Mouse (Mus musculus) olfactory bulb, adult 2 months (tissue): ENCODE data around the gene Gm13691.

Source experiments
- CTCF ChIP-seq: fragments of 200-500 bp; IDR thresholded peaks from 2 replicates; pipeline ENCODE4 v1.5.1; 2012; ENCODE audit warnings: low read depth, mild to moderate bottlenecking, low read length, moderate library complexity; ENCODE audit not compliant: insufficient read depth
- POLR2A ChIP-seq: fragments of 200-500 bp; IDR thresholded peaks from 2 replicates; pipeline ENCODE4 v1.6.1; 2012; ENCODE audit warnings: mild to moderate bottlenecking, low read depth, low read length, moderate library complexity; ENCODE audit not compliant: insufficient read depth

- TF ChIP-seq POLR2A (no peak), CTCF (no peak)
These were observed 33.0 kb downstream of the Gm13691 start for GRCm38 (mm10) chr2:84023319-84023718.
